Mouse (Mus musculus) cerebellum, adult 11 months (tissue): ENCODE measurements around the gene Ggt7.
"Not testable (repeated sequence)": the region's sequence is repeated elsewhere in the genome, so short reads cannot be mapped to it uniquely, and the experiment has no call there.

ENCODE experiments used
- DNase-seq: peaks from one replicate; pipeline ENCODE4 v3.0.0; 2022

Gene Ggt7

DNA sequence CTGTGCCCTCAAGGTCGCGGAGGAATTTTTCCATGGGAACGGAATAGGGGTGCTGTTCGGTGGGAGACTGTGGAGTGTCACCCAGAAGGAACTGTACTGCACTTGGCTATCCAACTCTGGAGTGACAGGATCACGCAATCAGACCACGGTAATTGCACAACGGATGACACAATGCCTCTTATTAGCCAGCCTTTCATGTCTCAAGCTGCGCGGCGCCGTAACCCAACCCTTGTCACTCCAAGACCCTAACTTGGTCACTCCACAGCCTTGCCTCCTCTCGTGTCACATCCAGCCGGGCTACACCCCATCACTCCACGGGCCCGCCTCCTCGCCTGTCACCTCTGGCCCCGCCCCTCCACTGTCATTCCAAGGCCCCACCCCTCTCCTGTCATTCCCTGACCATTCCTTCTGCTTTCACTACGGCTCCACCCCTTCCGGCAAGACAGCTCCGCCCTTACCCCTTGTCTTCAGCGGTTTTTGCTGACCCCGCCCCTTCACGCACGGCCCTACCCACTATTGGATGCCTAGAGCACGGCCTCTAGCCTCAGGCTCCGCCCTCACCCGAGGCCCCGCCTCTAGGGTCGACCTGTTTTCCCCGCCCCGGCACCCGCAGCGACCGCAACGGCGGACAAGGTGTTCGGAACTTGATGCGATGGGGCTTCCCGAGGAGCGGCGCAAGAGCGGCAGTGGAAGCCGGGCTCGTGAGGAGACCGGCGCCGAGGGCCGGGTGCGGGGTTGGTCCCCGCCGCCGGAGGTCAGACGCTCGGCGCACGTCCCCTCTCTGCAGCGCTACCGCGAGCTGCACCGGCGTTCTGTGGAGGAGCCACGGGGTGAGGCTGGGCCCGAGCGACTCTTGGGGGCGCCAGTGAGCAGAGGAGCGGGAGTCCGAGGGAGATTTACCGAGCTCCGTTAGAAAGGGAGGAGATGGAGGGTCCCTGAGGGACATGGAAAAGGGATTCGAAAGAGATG, at the start of gene Ggt7, which contains the start of gene Acss2:
Ggt7 (minus strand) TSS at position 783 of the 969 bp plus-strand sequence.
Acss2 (plus strand) TSS at position 494 of the 969 bp plus-strand sequence.
- peak; percentile 100 for DNase-seq

DNA sequence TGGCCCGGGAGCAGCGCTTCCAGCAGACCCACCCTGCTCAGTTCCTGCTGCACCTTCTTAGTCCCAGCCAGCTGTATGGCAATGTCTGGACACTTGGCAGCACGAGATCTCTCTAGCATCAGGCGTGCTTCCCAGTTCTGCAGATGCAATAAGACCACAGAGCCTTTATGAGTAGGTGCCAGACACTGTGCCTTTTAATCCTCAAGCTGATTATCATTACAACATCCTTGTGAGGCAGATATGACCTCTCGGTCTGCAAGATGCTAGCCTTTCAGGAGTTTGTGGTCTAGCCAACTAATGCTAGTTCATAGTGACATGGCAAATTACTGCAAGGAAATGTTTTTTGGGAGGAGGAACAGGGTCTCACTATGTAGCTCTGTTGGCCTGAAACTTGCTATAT, 49.7 kb upstream of the Ggt7 start:
- DNase-seq = no peak

DNA sequence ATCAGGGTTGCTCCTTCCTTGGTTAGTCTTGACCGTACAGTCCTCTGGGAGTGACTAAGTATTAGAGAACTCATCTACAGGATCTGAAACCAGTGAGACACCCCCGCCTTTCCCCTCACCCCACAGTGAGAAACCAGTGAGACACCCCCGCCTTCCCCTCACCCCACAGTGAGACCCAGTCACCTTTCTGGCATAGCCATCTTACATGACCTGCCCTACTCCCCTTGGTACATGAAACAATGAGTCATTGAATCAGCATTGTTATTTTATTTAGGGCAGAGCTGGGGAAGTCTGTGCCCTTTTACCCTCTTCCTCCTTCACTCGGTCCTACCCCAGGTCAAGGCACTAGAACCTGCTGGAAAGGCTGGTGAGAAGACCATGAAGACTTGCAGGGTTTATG, 44.9 kb upstream of the Ggt7 start:
- no peak for DNase-seq

DNA sequence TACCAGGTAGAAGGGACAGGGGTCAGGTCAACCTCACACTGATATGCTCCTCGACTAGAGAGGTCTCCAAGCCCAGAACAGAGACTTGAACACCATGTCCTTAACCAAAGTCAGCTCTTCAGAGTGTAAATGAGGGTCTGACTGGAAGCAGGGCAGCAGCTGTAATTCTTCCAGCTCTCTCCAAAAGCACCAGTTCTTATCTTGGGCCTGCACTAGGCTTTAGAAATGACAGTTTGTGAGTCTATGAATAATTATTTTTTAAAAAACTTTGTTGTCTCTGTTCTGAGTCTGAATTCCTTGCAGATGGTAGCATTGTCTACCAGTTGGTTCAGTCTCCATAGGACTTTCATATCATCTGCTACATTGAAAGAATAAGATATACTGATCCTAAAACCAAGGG, 44.2 kb upstream of the Ggt7 start:
- DNase-seq = no peak

DNA sequence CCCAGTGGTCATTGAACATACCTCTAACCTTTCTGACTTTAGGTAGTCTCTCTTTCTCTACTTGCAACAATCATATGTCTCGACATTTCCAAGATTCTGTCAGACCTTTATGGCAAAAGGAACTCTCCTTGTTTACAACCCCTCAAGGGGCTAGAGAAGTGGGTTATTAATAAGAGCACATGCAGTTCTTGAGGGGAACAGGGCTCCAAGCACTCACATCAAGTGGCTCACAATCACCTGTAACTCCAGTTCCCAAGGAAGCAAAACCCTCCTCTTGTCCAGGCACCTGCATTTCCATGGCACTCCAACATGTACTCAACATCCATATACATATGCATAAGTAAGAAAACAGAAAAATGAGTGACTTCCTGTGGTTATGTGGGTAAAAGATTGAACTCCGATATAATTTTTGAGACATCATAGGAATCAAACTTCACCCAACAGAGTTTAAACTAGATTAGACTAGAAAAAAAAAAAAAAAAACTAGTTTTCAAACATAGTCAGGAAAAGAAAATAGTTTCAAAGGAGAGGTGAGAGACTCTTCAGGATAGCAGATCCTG, 36.5 kb upstream of the Ggt7 start:
- DNase-seq = no peak

DNA sequence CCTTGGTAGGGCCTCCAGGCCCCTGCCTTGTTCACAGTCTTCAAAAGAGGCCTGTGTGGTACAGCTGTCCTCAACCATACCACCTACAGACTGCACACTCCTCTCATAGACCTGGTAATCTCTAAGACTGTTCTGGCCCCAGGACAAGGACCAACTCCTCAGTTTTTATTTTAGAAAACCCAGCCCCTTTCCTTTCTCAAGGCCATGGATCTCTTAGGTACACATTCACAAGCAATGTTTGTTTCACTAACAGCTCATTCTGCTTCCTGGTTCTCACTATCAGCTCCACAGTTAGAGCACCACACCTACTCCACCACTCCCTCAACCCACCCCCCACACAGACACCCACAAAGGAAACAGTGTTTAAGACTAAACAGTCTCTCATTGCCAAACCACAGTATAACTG, 34.9 kb upstream of the Ggt7 start:
- no peak for DNase-seq

DNA sequence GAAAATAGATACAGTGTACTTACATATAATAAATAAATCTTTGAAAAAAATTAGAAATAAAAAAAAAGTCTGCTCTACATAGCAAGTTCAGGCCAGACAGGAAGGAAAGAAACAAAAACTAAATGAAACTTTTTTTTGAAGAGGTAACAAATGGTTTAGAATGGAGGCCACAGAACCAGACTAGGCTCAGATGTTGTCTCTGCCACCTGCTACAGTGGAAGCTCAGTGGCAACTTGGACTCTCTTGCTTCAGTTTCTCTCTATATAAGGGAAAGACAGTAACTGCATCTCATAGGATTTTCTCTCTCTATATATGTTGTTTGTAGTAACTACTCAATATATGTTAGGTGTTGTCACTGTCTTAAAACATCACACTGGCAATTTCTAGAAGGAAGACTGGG, 34.3 kb upstream of the Ggt7 start:
- no peak for DNase-seq

DNA sequence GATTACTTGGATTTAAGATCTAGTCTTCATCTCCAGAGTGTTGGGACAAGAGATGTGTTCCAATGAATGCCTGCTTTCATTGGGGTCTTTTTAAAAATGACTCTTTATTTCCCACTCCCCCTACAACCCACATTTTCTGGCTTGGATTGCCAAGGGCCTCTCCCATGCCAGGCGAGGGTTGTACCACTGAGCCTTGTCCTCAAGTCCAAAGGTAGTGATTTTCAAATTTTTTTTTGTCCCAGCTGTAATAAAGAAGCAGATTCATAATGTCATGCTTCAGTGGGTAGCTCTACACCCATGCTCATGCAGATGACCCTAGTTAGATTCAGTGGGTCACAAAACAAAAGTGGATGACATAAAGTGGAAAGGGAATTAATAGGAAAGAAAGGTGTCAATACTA, 28.9 kb upstream of the Ggt7 start:
- no peak for DNase-seq

DNA sequence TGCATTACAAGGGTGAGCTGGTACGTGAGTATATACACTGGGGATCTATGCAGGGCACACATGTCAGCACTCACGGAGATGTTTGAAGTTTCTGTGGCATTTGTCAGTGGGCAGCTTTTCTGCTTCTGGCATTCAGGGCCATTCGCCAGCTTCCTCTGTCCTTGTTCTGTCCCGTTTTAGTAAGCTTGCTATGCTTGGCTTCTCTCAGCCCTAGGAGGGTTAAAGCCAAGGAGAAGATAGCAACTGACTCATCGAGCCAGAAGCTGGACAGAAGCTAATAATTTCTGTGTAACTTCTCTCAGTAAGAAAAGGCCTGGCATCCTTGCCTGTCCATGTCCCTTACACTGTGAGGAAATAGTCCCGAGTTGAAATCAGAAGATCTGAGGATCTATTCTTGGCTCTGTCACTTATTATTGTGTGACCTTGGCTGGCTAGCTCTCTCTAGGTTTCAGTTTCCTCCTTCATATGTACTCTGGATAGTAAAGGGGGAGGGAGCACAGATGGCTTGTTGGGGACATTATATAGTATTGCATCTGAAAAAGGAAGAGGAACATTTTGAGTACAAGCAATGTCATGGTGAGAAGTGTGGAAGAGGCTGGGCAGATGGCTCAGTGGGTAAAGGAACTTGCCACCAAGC, 22.9 kb upstream of the Ggt7 start:
- peak; percentile 35 for DNase-seq

DNA sequence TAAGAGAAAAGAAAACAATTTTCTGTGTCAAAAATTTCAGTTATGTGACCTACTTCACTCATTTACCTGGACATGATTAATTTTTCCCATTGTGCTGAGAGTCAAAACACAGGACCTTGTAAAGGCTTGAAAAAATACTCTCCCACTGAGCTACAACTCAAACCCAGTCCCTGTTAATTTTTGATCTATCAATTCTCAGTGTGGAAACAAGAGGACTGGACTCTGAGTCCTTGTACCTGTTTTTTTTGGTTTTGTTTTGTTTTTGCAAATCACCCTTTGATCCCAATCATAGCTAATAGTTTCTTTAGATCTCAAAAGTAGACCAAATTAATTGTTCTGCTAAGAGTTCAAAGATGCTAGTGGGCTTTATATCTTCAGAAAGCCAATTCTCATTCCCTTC, 21.7 kb upstream of the Ggt7 start:
- no peak for DNase-seq

DNA sequence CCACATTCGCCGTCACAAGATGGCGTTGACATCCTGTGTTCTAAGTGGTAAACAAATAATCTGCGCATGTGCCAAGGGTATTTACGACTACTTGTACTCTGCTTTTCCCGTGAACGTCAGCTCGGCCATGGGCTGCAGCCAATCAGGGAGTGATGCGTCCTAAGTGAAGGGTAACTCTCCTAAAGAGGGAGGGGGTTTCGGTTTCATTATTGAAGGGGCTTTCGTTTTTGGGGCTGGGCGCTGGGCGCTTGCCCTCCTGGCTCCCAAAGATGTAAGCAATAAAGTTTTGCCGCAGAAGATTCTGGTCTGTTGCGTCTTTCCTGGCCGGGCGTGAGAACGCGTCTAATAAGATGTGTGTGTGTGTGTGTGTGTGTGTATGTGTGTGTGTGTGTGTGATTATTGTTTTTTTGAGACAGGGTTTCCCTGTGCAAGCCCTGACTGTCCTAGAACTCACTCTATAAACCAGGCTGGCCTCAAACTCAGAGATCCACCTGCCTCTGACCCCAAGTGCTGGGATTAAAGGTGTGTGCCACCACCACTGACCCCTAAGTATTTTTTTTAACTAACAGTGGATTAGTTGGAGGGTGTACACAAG, 20.5 kb upstream of the Ggt7 start:
- not testable (repeated sequence) for DNase-seq

DNA sequence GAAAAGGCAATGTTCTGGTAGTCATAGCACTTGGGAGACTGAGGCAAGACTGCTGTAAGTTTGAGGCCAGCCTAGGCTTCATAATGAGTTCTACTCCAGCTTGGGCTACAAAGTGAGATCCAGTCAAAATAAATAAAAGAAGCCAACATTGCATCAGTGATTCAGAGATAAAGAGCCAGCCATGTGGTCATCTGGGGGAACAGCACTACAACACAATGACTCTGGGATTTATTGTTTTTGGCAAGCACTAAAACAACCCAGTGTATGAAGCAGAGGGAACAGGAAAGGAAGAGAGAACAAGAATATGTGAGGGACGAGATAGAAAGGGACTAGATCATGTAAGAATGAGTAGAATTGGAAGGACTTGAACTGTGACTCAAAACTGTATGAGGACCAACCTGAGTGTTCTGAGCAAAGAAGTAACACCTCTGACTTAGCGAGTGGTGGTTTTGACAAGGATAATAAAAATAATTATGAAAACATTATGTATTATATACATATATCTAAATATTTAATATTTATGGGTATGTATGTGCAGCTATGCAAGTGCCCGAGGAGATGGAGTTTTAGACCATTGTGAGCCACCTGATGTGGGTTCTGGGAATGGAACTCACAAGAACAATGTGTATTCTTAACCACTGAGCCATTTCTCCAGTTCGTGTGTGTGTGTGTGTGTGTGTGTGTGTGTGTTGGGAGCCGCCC, 19.9 kb upstream of the Ggt7 start:
- no peak for DNase-seq

DNA sequence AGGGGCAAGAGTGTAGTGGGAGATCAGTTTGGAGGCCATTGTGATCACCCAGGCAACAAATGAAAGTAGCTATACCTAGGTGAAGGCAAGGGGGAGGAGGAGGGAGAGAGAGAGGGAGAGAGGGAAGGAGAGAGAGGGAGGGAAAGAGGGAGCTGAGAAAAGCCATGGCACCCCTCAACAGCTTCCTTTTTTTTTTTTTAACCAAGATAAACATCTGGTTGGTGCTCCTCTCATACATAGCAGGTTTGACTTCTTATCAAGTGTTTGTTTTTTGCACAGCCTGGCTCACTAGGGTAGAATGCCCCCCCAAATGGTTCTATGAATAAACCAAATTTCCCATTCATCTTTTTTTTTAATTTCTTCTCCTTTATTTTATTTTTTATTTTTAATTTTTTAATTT, 18.3 kb upstream of the Ggt7 start:
- DNase-seq = no peak

DNA sequence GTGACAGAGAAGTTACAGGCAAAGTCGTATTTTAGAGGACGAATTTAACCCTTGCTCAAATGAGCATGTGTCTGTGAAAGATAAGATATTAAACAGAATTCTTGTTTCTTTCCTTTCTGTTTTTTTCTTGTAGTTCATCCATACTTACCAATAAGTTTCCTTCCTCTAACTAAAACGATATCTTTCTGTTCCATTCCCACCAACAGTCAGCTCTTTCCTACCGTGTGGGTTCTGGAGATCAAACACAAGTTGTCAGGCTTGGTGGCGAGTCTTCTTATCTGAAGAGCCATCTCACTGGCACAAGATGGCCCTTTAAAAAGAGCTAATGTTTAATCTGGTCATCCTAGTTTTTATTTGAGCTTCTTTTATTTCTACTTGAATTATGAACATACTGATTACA, 9.3 kb upstream of the Ggt7 start:
- DNase-seq = no peak

DNA sequence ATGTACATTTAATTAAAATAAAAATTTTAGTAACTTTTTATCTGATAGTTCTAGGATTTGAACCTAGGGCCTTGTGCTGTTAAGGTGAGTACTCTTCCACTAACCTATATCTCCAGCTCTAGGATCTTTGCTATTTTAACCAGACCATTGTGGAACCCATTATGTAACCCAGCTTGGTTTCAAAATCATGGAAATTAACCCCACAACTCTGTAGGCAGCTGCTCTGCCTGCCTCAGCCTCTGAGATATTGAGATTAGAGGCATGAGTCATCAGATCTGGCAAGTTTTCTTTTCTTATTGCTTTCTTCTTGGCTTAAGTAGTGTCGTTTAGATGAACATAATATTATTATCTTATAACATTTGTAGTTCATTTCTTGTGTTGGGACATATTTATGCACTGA, 6.3 kb upstream of the Ggt7 start:
- DNase-seq = no peak

DNA sequence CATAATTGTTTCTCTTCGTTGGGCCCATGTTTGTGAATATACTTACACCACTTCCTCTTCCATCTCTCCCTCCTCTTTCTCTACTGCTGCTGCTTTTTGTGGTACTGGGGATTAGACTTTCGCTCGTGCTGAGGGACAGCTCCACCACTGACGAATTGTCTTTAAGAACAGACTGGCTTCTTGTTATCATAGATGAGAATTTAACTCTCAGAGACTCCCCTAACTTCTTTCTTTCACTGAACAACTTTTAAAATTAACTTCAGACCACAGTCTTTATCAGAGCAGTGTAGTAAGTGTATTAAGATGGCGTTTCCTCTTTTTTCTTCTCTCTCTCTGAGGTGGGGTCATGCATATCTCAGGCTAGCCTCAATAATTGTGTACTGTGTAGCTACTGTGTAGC, 5.7 kb upstream of the Ggt7 start:
- no peak for DNase-seq

DNA sequence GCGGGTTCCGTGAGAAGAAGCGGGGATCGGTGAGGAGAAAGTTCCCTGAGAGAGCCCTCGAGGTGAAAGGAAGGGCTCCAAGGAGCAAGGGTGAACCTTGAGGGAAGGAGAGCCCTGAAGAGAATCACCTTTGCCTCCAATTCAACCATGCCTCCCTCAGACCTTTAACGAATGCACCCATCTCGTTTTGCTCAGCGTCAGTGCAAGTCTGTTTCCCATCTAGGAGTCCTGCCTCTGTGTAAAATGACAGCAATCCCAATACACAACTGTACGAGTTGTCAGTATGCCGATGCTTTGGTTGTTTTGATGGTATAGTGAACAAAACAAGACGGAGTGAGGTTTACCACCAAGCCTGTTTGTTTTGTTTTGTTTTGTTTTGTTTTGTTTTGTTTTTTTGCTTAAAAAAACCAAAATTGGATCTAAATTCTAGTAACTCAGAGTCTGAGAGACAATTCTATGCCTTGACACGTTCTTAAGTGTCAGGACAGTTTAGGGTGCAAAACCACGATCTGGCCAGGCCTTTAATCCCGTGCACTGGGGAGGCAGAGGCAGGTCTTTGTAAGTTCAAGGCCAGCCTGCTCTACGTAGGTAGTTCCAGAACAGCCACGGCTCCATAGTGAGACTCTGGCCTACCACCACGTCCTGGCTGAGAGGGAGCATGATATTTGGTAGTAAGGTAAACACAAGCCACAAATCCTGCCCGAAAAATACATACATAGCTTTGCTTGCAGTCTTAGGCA, 664 bp upstream of the Ggt7 start:
- no peak for DNase-seq

DNA sequence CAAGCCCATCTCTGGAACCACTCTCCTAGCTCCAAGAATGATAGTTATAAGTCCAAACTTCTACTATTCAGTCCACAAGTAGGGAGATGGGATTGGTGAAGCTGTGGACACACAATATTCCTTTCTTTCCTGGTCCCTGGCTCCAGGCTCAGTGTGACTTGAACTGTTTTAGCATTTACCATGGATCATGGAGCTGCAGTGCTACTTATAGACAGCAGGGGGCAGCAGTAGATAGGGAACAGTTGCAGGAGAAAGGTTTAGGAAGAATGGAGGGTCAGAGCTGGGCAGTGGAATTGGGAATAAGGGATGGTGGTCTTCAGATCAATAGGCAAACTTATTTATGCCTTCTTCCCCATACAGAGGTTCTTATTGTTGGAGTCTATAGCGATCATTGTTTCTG, 2.1 kb downstream of the Ggt7 start:
- DNase-seq = peak; percentile 67

DNA sequence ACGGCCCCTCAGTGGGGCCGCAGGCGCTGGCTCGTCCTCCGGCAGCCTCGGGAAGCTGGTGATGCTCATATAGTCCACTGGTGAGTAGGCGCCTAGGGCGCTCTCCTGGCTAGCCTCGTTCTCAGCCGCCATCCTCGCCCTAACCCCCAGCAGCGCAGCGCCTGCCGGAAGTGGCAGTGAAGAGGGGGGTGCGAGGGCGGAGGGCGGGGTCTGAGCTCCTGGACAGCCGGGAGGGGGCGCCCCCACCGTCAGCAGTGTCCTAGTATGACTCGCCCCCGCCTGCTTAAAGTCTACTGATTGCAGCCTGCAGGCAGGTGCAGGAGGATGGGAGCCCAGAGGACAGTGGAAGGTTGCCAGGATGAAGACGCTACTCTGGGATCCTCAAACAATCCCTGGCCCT, 3.4 kb downstream of the Ggt7 start:
- DNase-seq = peak; percentile 90

DNA sequence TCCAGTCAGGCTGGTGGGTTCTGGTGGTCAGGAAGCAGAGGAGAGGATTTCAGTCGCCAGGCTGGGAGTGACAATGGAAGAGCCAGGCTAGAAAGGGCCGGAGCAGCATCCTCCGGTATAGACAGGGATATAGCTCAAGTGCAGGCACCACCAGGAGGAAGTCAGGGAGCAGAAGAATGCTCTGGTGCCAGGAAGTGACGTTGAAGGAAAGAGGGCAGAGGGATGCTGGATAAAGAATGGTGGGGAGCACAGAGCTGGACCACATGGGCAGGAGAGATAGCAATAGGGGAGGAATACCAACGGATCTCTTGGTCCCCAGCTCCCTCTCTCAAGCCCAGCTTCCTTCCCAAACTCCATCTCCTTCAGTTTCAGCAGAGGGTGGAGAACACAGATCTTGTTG, 4.5 kb downstream of the Ggt7 start:
- DNase-seq = no peak

DNA sequence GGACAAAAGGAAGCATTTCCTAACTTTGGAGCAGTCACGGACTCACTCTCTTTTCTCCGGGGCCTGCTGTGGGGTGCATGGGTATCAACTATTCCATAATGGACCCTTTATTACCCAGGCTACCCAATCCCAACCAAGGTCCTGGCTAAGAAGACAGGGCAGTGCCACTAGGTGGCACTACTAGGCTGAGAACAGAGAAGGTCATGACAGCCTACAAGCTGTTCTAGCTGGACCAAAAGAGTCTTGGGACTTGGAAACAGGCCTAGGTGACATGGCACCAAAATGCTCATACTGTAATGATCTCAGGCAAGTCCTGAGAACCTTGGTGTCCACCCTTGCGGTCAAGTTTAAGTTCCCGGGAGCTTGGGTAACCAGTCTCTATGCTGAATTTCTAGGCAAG, 5.6 kb downstream of the Ggt7 start:
- peak; percentile 77 for DNase-seq
